Mouse (Mus musculus): ENCODE measurements around the gene Sdcbp2.

Gene Sdcbp2

GRCm38 (mm10) chr2:151631406-151632158, 59.2 kb downstream of the Sdcbp2 start:
- DNase-seq (ENCODE audit: low spot score): no peak

GRCm38 (mm10) chr2:151632159-151632814, 59.9 kb downstream of the Sdcbp2 start, which contains the start of gene Snph:
Snph (minus strand) TSS chr2:151632593.
- no peak for DNase-seq (ENCODE audit: low spot score)

DNA sequence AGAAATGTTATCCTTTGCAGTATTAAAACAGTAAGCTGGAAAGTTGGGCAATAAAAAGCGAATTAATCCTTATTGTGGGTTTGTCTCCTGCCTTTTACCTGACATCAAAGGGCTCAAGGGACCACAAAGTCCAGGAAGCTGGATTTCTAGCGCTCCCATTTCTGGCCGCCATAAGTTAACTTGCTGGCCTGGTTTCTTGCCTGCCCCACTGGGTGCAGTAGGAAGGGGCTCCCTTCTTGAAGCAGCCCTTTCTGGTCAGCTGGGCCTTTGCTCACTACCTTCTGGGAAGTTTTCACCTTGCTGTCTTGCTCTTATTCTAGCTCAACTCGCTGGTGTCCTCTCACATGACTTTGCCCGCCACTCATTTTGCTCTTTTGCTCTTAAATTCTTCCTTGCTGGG, 60.6 kb downstream of the Sdcbp2 start:
- DNase-seq (ENCODE audit: low spot score): no peak

- DNase-seq (ENCODE audit: low spot score): no peak
These were observed 62.5 kb downstream of the Sdcbp2 start for GRCm38 (mm10) chr2:151634903-151635302.

DNA sequence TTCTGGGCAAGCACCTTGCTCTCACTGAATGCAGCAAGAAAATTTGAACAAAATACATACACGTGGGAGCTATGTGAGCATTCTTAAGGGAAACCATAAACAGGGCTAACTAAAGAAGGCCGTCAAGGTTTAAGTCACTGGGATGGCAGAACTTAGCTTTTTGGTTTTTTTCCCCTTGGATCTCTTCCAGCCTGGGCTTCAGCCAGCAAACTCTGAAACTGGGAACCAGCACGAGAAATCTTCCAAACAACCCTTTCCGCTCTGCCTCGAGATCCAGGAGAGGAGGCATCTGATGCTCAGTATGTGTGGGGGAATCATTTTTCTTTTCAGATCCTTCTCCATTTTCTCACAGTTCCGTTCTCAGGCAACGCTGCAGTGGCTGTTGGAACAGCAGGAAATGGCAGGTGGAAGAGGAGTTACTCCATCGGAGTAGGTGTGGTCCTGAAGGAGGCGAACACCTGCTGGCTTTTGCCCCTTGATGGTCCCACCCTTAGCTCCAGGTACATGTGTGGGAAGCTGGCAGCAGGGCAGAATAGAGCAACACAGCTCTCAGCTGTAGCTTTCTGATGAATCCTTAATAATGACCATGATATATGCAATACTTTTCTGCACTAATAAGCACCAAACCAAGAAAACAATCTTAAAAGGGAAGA, 63.1 kb downstream of the Sdcbp2 start:
- no peak for DNase-seq (ENCODE audit: low spot score)

DNA sequence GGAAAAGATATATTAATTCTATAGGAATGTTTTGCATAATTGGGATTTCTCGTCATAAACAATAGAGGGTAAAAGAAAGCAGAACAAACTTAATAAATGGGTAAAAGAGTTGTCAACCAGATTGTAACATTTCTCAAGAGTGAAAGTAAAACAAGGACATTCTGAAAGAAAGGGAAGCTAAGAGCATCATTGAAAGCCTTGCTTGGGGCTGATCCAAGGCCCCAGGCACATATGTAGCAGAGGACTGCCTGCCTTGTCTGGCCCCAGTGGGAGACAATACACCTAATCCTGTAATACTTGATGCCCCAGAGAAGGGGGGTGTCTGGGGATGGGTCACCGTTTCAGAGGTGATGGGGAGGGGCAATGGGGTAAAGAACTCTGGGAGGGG, 63.6 kb downstream of the Sdcbp2 start:
- DNase-seq (ENCODE audit: low spot score): no peak

All from urinary bladder, postnatal 10 days (tissue).